Mouse (Mus musculus) heart, adult 2 months (tissue): ENCODE measurements around the gene Mip. TPM values are rescaled to one million over a fixed set of nuclear protein-coding genes. Genes with fewer than 3 reads are reported as not detected.

ENCODE experiments used
- DNase-seq, 2 experiments: peaks; one replicate each; pipeline ENCODE4 v3.0.0; 2021
- H3K27ac ChIP-seq: fragments of 200-600 bp; 2 replicates; pipeline ENCODE4 v1.8.1; 2022
- H3K27me3 ChIP-seq: fragments of 200-500 bp; 2 replicates; pipeline ENCODE4 v1.6.1; 2012; ENCODE audit warnings: mild to moderate bottlenecking, low read length, inconsistent platforms, mixed read lengths; ENCODE audit not compliant: control insufficient read depth, insufficient read depth
- H3K36me3 ChIP-seq: fragments of 200-500 bp; 2 replicates; pipeline ENCODE4 v1.6.1; 2012; ENCODE audit warnings: low read length, inconsistent platforms; ENCODE audit not compliant: control insufficient read depth, insufficient read depth
- H3K4me1 ChIP-seq: fragments of 200-500 bp; 2 replicates; pipeline ENCODE4 v1.6.1; 2011; ENCODE audit warnings: low read length; ENCODE audit not compliant: control insufficient read depth, insufficient read depth
- H3K4me3 ChIP-seq: fragments of 200-600 bp; 2 replicates; pipeline ENCODE4 v1.8.1; 2022
- H3K79me2 ChIP-seq: fragments of 200-500 bp; replicated peaks from 2 replicates; pipeline ENCODE4 v1.6.1; 2012; ENCODE audit warnings: mild to moderate bottlenecking, inconsistent platforms, low read length, moderate library complexity, mixed read lengths; ENCODE audit not compliant: control insufficient read depth, insufficient read depth
- H3K9ac ChIP-seq: fragments of 200-500 bp; 2 replicates; pipeline ENCODE4 v1.6.1; 2012; ENCODE audit warnings: low read depth, mild to moderate bottlenecking, control low read depth, inconsistent platforms, low read length, mixed read lengths
- CTCF ChIP-seq: fragments of 200-600 bp; IDR thresholded peaks from 2 replicates; pipeline ENCODE4 v1.8.1; 2022; ENCODE audit warnings: antibody characterized with exemption, mild to moderate bottlenecking, moderate library complexity
- EP300 ChIP-seq: fragments of 200-500 bp; IDR thresholded peaks from 2 replicates; pipeline ENCODE4 v1.6.1; 2011; ENCODE audit warnings: low read depth, low read length, control low read depth; ENCODE audit not compliant: insufficient read depth
- POLR2A ChIP-seq: fragments of 200-500 bp; IDR thresholded peaks from 2 replicates; pipeline ENCODE4 v1.6.1; 2011; ENCODE audit warnings: mild to moderate bottlenecking, low read depth, low read length, control low read depth; ENCODE audit not compliant: insufficient read depth
- WGBS: fragments of 180-500 bp; shearing (Covaris S2); methylation state at CpG from one replicate; pipeline ENCODE4 v1.1.7; 2018; 5-methylcytosine and 5-hydroxymethylcytosine counted together
- intact Hi-C: fragments of 180-260 bp; cut with DNase I; formaldehyde crosslinking; loops from one replicate; pipeline ENCODE4 v1.15.1; 2025
- polyA plus RNA-seq: library from polyadenylated mRNA; depleted of rRNA; stranded (reverse); fragments of >200 nt; gene quantifications from 2 replicates; pipeline ENCODE4 v1.2.3, GENCODE M21; 2012
- total RNA-seq, 2 experiments: library from RNA; stranded (reverse); gene quantifications; 2 replicates each; pipeline ENCODE4 v1.2.3; 2021

Mip gene
- total and polyA plus RNA-seq, 3 experiments, result not detected

DNA sequence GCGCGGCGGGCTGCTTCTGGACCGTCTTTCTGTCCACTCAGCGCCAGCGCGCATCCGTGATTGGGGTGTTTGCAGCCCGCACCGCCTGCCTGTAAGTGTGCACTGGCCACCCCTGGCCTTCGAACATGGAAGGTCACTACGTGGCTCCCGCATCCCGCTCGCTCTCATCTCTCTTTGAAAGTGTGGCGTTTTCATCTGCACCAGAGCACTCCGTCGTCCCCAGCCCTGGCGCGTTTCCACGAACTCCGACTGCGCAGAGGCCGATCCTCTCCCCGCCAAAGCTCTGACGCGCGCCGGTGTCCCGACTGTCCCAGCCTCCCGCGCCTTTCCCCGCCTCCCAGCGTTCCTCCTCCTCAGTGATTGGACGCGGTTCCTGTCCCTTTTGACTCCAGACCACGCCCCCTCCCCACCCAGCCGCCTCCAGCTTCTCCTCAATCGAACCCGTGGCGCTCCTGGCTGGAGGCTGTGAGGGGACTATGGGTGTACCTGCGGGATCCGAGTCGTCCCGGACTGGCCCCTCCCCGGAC is 31.6 kb upstream of the Mip start, which contains the start of gene Gls2:
Gls2 (plus strand) TSS at position 434 of the 527 bp plus-strand sequence.
- H3K4me1 ChIP-seq, result no peaks in the 10 kb centered on the region
- TF ChIP-seq CTCF (no peak), EP300 (0 out of 2 replicates have a peak, but pooled peaks have one; percentile 17), POLR2A (peak; percentile 71)
- no peaks in the 10 kb centered on the region for H3K27me3 ChIP-seq
- WGBS, result under 1% methylated on average over 46 of the region's 46 CpGs
- peak within 1 kb of the TSS; percentile 64 for H3K27ac ChIP-seq
- no peaks in the 10 kb centered on the region for H3K79me2 ChIP-seq
- peak within 1 kb of the TSS; percentile 83 for H3K9ac ChIP-seq
- no peaks in the 10 kb centered on the region for H3K36me3 ChIP-seq
- intact Hi-C loops, result loop anchor here (2.0 kb wide), 1 partner anchor 17 kb away; the partner anchor contains the start of gene Spryd4
- peak within 1 kb of the TSS; percentile 93 for H3K4me3 ChIP-seq
- DNase-seq, result peak; percentile 97 to 98

DNA sequence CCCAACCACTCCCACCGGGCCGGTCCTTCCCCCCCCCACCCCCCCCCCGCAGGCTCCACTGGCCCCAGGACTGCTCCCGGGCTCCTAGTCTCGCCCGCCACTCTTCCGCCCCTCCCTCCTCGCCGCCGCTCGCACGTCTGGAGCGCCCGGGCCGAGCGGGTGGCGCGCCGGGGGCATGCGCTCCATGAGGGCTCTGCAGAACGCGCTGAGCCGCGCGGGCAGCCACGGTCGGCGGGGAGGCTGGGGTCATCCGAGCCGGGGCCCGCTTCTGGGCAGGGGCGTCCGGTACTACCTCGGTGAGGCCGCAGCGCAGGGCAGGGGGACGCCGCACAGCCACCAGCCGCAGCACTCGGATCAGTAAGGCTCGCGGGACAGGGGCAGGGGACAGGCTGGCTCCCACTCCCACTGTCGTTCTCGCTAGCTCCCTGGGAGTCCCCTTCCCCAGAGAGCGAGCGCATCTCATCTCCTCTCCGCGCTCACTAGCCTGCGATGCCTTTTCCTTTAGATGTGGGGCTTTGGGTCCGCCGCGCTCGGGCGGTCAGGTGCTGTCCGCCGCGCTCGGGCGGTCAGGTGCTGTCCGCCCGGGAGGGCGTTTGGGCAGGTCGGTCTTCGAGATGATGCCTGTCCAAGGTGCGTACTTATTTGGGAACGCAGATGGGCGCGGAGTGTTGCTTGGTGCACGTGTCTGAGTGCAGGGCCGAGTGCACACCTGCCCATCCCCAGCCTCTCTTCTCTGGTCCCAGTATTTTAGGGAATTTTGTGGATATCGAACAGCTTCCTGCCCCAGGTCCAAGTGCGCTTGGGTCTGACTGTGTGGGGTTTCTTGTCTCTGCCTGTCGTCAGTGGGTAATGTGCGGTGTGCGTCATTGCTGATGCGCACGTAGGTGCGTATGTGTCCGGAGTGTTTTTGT is 30.8 kb upstream of the Mip start:
- TF ChIP-seq POLR2A (no peak), EP300 (no peak), CTCF (no peak)
- Histone ChIP-seq H3K79me2 (no peaks in the 10 kb centered on the region), H3K4me3 (peak overlapping the region; percentile 93), H3K27me3 (no peaks in the 10 kb centered on the region), H3K27ac (peak overlapping the region; percentile 64), H3K4me1 (no peaks in the 10 kb centered on the region), H3K9ac (peak overlapping the region; percentile 83), H3K36me3 (no peaks in the 10 kb centered on the region)
- no peak for DNase-seq
- intact Hi-C loops, result loop anchor here (2.0 kb wide), 1 partner anchor 16 kb away; the partner anchor contains the start of gene Spryd4
- 3% methylated on average over 66 of the region's 79 CpGs for WGBS

GRCm38 (mm10) chr10:128201856-128202255 is 23.8 kb upstream of the Mip start:
- intact Hi-C loops, result no loop called here
- Histone ChIP-seq H3K4me1 (no peaks in the 10 kb centered on the region), H3K79me2 (no peaks in the 10 kb centered on the region), H3K36me3 (no peaks in the 10 kb centered on the region), H3K27me3 (no peaks in the 10 kb centered on the region), H3K27ac (no peak overlapping the region), H3K9ac (no peak overlapping the region), H3K4me3 (no peak overlapping the region)
- 80% methylated on average over 6 of the region's 6 CpGs for WGBS
- TF ChIP-seq EP300, result no peak
- TF ChIP-seq CTCF, result no peak
- TF ChIP-seq POLR2A, result no peak
- DNase-seq, result no peak

- Histone ChIP-seq H3K27ac (no peak overlapping the region), H3K9ac (no peak overlapping the region), H3K79me2 (no peaks in the 10 kb centered on the region), H3K4me1 (no peaks in the 10 kb centered on the region), H3K4me3 (no peak overlapping the region), H3K36me3 (no peaks in the 10 kb centered on the region), H3K27me3 (no peaks in the 10 kb centered on the region)
- 87% methylated on average over 15 of the region's 15 CpGs for WGBS
- no peak for DNase-seq
- TF ChIP-seq CTCF (no peak), EP300 (no peak), POLR2A (no peak)
- intact Hi-C loops, result no loop called here
Measured at GRCm38 (mm10) chr10:128204941-128205340, 20.7 kb upstream of the Mip start.

DNA sequence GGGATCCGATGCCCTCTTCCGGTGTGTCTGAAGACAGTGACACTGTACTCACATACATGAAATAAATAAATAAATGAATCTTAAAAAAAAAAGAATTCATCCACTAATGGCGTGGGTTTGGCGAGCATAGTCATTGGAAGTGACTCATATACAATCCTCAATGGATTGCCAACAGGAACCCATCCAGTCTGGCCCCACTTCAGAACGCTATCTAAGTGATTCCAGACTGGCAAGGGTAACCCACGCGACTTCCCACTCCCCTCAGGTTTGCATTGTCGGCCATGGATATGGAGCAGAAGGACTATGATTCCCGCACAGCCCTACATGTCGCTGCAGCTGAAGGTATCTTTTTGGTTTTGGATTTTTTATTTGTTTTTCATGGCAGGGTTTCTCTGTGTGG is 17.3 kb upstream of the Mip start:
- Histone ChIP-seq H3K79me2 (no peaks in the 10 kb centered on the region), H3K4me3 (no peak overlapping the region), H3K27ac (no peak overlapping the region), H3K9ac (no peak overlapping the region), H3K27me3 (no peaks in the 10 kb centered on the region), H3K36me3 (no peaks in the 10 kb centered on the region), H3K4me1 (peaks cover 3% of the 10 kb centered on the region)
- TF ChIP-seq EP300, result no peak
- TF ChIP-seq POLR2A, result no peak
- TF ChIP-seq CTCF, result no peak
- intact Hi-C loops, result no loop called here
- DNase-seq, result no peak
- 83% methylated on average over 10 of the region's 10 CpGs for WGBS
